Mouse (Mus musculus): Measurements from ENCODE around the gene 4932438H23Rik. TPM values are rescaled to one million over a fixed set of nuclear protein-coding genes. Genes with fewer than 3 reads are reported as not detected.

Gene 4932438H23Rik
- polyA plus RNA-seq, 1 experiment from 2014 or later, result not detected

GRCm38 (mm10) chr16:91009942-91010529, 84.9 kb downstream of the 4932438H23Rik start:
- Histone ChIP-seq H3K4me1 (ENCODE audit: control insufficient read depth, insufficient read depth, low read length) (no peaks in the 10 kb centered on the region), H3K27me3 (ENCODE audit: control insufficient read depth, insufficient read depth, low read length) (no peaks in the 10 kb centered on the region), H3K36me3 (replicated peaks; ENCODE audit: control insufficient read depth, insufficient read depth, low read depth, low read length) (no peaks in the 10 kb centered on the region), H3K27ac (replicated peaks; ENCODE audit: low read depth, low read length) (no peak overlapping the region), H3K4me2 (ENCODE audit: low read depth, low read length) (peak overlapping the region; percentile 86), H3K9ac (replicated peaks; ENCODE audit: low read length) (peak overlapping the region; percentile 75), H3K9me3 (replicated peaks; ENCODE audit: control insufficient read depth, low read length) (no peaks in the 10 kb centered on the region), H3K4me3 (ENCODE audit: low read depth, low read length) (peak overlapping the region; percentile 86)
- DNase-seq (ENCODE audit: low spot score), result peak; percentile 12
- WGBS, result under 1% methylated on average over 19 of the region's 19 CpGs
- no peak for ATAC-seq (replicated peaks; ENCODE audit: insufficient number of reproducible peaks, low FRiP score, low TSS enrichment, low read depth)

- Histone ChIP-seq H3K9ac (replicated peaks; ENCODE audit: low read length) (no peak overlapping the region), H3K4me2 (ENCODE audit: low read depth, low read length) (no peak overlapping the region), H3K27me3 (ENCODE audit: control insufficient read depth, insufficient read depth, low read length) (no peaks in the 10 kb centered on the region), H3K4me1 (ENCODE audit: control insufficient read depth, insufficient read depth, low read length) (no peaks in the 10 kb centered on the region), H3K36me3 (replicated peaks; ENCODE audit: control insufficient read depth, insufficient read depth, low read depth, low read length) (no peaks in the 10 kb centered on the region), H3K9me3 (replicated peaks; ENCODE audit: control insufficient read depth, low read length) (no peaks in the 10 kb centered on the region), H3K4me3 (ENCODE audit: low read depth, low read length) (no peak overlapping the region), H3K27ac (replicated peaks; ENCODE audit: low read depth, low read length) (no peak overlapping the region)
- ATAC-seq (replicated peaks; ENCODE audit: insufficient number of reproducible peaks, low FRiP score, low TSS enrichment, low read depth) (no peak), DNase-seq (ENCODE audit: low spot score) (no peak)
- WGBS, result 80% methylated on average over 4 of the region's 4 CpGs
Measured at GRCm38 (mm10) chr16:91004915-91005538, 89.9 kb downstream of the 4932438H23Rik start.

Other genes with a start within 250 kb of the 4932438H23Rik start
- gene Cfap298, start 160.0 kb downstream of the 4932438H23Rik start, polyA plus RNA-seq (2014; fragmentation: Nextera tagmentation; extraction: Ambion mirVana), result 46.8 and 49.7 TPM in 2 replicates
- 12.1 and 12.7 TPM in 2 replicates for gene Synj1, start 83.8 kb downstream of the 4932438H23Rik start, polyA plus RNA-seq (2014; fragmentation: Nextera tagmentation; extraction: Ambion mirVana)
- 79.8 and 84.3 TPM in 2 replicates for gene Paxbp1, start 50.6 kb downstream of the 4932438H23Rik start, polyA plus RNA-seq (2014; fragmentation: Nextera tagmentation; extraction: Ambion mirVana)
- 2.3 and 2.7 TPM in 2 replicates for gene Olig2, start 130.3 kb upstream of the 4932438H23Rik start, polyA plus RNA-seq (2014; fragmentation: Nextera tagmentation; extraction: Ambion mirVana)
- gene Olig1, start 174.7 kb upstream of the 4932438H23Rik start, polyA plus RNA-seq (2014; fragmentation: Nextera tagmentation; extraction: Ambion mirVana), result 2.5 and 2.7 TPM in 2 replicates